Mouse (Mus musculus): ENCODE results near the gene Tdp1. TPM values are rescaled to one million over a fixed set of nuclear protein-coding genes. Genes with fewer than 3 reads are reported as not detected.

The Tdp1 gene
- 10 to 100 TPM; 25.8 to 31.7 TPM for total RNA-seq (2021)
- long read RNA-seq, transcript Tdp1-207 (16 exons, 2,036 nt): major isoform, 26 of 37 reads
- long read RNA-seq, partial matches to known transcripts: 2 of 37 reads
- long read RNA-seq, other reads (novel, unspliced or antisense): 8 of 37 reads

DNA sequence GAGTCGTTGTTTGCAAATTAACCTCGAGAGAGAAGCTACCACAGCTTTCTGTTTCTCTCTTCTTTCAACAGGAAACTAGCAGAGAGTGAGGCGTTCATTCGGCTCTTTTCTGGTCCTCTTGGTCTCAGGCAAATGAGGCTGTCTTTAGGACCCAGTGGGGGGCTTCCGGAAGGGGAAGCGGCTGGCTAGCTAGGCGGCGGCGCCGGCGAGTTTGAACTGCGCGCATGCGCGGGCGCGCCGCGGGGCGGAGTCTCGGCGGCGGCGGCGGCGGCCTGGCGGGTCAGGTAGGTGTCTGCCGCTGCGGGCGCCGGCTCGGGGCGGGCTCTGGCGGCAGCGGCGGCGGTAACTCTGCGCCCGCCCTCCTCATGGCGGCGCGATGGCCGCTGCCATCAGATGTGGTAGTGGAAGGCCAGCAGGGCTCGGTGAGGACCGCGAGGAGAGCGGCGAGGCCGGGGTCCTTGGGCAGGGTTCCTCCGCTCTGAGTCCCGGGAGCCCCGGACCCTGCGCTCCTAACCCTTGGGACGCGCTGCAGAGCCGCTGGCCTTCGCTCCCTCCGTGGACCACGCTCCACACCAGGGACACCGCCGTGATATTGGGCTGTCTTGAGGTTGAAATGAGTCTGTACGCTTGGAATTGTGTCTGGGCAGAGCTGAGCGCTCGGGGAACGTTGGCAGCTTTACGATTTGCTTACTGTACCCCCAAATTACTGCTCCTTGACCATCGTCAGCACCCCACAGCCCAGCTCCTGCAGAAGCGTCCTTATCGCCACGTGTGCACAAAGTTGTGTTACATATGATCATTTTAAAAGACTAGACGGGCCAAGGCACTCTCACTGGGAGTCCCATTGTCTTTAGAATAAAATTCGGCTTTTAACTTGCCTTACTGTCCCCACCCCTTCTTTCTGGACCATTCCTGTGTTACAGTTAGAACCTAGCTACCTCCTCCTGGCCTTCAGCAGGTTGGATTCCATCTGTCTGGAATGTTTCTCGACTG, at the start of gene Tdp1, which contains the start of gene Efcab11:
Gene Tdp1 (plus strand): TSS at position 249 of the 993 bp plus-strand sequence.
Gene Efcab11 (minus strand): TSS at position 171 of the 993 bp plus-strand sequence.
- DNase-seq (ENCODE audit: low spot score in 2 of 2): peak; percentile 88 to 94

DNA sequence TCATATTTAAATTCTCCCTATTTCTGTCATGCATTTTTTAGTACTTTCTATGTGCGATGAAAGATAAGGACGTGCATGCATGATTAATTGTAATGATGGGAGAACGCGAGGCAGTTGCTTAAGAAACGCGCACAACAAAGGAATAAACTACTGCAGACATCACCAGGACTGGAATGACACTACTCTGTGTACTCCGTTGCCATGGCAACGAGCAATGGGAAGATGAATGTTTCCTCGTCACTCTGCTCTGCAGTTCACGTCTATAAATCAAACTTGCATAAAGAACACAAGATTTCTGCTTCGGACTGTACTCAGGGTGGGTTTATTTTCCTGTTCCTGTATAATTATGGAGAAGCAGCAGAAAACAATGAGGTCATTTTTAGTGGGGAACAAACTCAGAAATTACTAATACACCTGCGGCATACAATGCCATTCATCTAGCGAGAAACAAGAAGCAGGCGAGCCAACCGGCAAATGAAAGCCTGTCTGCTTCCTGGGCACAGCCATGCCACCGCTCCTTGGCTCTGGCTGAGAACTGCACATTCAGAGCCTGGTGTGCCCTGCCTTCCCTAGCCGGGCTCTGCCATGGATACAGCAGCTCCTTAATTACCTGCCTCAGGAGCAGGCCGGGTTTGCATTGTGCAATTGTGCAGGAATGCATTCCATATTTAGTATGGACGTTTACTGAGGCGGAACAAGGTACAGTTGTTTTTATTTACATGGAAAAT, 47.7 kb upstream of the Tdp1 start:
- DNase-seq (ENCODE audit: low spot score in 2 of 2): peak; percentile 39 to 75

DNA sequence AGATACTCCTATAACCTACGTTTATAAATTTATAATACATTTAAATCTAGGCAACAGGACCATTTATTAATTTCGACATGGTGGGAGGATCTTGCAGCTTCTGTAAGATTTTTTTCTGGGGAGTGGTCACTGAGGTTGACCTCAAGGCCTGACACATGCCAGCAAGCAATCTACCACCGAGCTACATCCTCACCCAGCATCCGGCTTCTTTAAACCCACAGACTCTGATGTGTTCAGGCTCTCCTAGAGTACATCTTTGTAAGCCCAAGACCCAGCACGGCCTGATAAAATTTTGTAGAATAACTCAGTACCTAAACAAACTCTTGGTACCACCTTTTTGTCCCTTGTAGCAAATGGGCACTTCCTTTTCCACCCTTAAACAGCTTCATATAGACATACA, 46.8 kb upstream of the Tdp1 start:
- no peak for DNase-seq (ENCODE audit: low spot score in 2 of 2)

DNA sequence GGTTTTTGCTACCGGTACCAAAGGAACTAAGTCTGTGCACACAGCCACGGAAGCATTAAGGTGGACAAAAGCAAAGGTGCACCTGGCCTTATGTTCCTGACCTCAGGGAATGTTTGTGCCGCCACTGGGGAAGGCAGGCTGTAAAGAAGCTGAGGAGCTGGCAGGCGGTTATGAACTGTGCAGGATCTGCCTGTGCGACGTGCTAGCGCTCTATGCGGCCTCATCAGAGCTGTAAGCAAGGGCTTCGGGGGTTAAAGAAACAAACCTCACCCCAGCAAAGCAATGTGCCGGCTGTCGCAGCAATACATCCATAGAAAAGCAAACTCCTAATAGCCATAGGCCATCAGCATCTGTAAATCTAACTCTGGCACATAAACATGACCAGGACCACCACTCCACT, 46.2 kb upstream of the Tdp1 start:
- DNase-seq (ENCODE audit: low spot score in 2 of 2): no peak

DNA sequence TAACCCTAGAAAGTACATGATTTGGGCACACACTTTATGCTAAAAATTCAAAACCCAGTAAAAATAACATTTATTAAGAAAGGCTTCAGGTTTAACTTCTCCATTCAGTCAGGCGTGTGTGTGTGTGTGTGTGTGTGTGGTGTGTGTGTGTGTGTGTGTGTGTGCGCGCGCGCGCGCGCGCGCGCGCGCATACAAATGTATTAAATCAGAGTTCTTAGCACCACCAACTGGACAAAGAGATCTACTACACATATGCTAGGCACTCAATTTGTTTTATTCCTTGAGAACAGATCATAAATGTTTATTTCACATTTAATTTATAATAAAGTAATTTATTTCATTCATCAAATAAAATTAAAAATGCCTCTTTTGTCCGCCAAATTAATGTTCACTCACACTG, 45.6 kb upstream of the Tdp1 start:
- peak in 1 of 2 experiments; percentile 50 for DNase-seq (ENCODE audit: low spot score in 2 of 2)

DNA sequence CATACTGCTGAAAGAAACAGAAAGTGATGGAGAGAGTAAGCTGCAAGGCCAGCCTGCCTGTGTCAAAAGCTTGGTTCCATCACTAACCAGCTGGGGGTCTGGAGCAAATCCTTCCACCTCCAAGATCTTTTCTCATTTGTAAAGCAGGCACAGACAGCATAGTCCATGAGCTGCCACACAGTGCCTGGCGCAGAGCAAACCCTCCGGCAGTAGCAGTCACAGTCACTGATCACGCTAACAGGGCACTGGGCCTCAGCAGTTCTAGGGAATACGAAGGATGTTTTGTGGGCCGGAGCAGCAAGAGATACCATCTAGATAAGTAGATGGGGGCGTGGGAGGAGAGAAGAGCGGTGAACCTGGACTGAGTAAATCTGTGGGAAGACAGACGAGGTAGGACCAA, 39.4 kb upstream of the Tdp1 start:
- no peak for DNase-seq (ENCODE audit: low spot score in 2 of 2)

DNA sequence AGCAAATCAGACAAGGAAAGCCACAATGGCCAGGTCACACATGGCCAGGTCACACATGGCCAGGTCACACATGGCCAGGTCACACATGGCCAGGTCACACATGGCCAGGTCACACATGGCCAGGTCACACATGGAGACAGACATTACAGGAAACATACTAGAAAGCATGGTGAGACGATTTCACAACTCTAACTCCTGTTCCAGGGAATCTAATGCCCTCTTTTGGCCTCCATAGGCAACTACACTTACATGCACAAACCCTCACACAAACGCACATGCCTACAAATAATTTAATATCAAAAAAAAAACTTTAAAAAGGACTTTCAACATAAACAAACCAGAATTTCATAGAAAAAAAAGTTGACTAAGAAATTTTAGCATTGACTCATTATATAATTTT, 34.3 kb upstream of the Tdp1 start:
- no peak for DNase-seq (ENCODE audit: low spot score in 2 of 2)

DNA sequence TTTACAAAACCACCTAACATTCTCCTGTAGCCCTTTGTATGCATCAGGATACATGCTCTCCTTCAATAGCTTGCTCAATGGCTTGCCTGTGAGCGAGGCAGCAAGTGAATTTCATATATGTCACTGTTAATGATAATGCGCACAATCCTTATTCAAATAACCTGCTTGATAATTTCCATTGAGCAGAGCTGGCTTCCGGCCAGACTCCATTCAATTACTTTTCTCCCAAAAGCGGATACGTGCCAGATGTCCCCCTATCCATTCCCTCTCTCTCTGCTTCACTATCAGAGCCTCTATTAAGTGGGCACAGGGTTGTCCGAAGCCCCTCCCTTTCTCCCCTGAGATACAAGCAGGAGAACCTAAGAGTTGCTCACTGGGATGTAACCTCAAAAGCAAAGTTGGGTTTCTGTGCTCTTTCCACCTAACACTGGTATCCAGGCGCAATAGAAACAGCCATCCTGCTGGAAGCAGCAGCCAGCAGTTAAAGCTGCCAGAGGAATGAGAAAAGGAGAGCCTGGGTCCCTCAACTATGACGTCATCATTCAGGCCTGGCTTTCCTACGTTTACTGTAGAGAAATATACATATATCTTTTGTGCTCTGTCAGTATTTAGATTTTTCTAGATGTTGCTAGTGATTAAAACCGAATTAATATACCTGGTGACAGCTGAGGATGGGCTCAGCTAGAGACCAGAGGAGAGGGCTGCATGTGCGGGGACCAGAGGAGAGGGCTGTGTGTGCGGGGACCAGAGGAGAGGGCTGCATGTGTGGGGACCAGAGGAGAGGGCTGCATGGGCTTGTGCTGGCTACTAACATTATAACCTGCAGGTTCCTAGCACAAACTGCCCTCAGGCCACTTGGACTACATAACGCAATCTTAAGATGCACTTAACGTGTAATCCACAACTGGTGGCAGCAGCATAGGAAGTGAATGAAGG, 30.7 kb upstream of the Tdp1 start:
- DNase-seq (ENCODE audit: low spot score in 2 of 2): no peak

DNA sequence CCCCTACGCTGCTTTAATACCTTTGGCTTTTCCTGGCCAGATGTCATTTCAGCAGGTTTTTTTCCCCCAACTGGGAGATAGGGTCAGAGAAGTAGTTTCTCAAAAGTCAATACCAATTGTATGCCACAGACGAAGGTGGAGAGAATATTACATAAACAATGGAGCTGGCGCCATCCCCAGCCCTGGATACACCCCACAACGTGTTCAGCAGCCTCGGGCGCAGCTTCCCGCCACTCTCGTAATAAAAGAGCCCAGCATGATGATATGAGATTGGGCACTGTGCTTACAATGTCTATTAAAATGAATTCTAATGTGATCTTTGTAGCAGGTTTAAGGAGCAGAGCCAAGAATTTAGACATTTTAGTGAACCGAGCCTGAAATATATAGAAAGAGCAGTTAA, 28.3 kb upstream of the Tdp1 start:
- DNase-seq (ENCODE audit: low spot score in 2 of 2): no peak

DNA sequence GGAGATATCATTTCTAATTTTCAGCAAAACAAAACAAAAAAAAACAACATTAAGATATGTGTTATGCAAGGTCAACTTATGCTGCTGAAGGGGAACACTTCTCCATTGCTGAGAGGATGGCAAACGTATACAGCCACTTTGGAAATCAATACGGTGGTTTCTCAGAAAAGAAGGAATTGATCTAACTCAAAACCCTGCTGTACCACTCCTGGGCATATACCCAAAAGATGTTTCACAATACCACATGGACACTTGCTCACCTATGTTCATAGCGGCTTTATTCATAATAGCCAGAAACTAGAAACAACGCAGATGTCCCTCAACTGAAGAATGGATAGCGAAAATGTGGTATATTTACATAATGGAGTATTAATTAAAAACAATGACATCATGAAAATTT, 25.7 kb upstream of the Tdp1 start:
- no peak for DNase-seq (ENCODE audit: low spot score in 2 of 2)

DNA sequence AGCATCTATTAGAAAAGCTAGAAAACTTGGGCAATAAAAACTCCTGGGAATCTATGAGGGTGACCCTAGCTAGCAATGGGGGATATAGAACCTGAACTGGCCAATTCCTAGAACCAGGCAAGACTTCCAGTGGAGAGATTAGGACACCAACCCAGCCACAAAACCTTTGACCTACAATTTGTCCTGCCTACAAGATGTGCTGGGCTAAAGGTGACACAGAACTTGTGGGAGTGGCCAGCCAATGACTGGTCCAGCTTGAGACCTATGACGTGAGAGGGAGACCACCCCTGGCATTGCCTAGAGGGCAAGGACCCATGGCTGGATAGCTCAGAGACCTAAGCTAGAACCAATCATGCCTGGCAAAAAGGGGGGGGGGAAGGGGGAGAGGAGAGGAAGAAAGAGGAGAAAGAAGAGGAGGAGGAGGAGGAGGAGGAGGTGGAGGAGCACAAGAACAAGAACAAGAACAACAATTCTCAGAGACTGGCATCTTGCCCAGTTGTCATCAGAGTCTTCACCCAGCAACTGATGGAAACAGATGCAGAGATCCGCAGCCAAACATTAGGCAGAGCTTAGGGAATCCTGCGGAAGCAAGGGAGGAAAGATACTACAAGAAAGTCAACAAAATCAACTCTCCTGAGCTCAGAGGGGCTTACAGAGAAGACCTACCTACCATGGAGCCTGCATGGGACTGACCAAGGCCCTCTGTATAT, 24.8 kb upstream of the Tdp1 start:
- peak in 1 of 2 experiments; percentile 41 for DNase-seq (ENCODE audit: low spot score in 2 of 2)

DNA sequence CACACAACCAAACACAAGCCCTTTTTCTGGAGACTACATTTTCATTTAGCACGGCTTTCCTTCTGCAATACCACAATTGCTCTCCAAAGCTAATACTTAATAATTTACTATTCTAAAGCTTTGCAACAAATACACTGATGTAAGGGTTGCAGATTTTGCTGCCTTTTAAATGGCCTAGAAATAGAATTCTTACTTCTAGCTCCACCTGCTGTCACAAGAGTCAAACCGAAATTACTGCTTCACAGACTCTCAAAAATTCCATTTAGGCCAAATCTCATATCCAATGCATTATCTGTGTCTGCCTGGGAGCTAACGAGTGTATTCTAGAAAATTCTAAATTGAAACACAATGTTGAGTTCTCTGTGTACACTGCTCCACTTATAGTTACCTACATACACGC, 23.3 kb upstream of the Tdp1 start:
- DNase-seq (ENCODE audit: low spot score in 2 of 2): peak in 1 of 2 experiments; percentile 57

DNA sequence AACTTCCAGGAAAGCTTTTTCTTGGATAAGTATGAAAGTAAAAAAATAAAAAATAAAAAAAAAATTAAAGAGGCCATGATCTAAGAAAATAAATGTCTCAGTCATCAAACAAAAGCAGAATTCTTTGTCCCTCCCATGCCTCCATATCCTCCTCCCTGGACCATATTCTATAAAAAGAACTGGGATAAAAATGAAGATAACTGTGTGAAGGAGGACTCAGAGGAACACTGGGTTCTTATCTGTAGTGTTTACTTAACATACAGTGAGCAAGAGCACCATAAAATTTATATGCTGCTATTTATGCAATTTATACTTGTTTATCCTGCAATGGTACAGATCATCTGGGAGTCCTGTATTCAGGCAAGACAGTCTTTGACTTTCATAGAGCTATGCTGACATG, 19.7 kb upstream of the Tdp1 start:
- DNase-seq (ENCODE audit: low spot score in 2 of 2): no peak

DNA sequence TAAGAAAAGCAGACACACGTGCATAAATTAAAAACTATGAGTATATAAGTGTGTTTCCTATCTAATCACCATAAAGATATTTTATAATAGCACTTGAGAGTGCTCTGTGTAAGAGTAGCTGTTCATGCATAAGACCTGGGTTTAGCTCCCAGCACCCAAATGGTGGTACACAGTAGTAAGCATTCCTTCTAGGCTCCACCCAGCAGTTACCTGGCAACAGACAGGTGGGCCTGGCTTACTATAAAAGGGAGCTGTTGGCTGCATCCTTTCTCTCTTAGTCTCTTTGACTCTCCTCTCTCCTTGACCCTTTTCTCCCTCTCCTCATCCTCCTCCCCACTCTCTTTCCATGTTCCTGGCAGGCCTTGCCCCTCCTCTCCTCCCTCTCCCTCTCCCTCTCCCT, 15.5 kb upstream of the Tdp1 start:
- no peak for DNase-seq (ENCODE audit: low spot score in 2 of 2)

DNA sequence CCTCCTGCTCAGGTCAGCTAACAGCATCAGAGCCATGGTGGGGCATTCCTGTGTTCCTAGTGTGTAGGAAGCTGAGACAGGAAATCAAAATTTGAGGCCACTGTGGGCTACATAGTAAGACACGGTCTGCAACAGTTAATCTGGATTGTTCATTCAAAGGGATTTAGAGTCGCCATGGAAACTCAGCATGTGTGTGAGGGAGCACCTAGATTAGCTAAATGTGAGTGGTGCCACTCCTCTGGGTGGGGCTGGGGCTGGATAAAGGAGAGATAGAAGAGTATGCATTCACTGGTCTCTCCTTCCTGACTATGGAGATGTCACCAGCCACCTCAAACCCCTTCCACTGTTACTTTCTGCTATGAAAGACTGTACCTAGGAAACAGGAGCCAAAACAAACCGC, 10.9 kb upstream of the Tdp1 start:
- DNase-seq (ENCODE audit: low spot score in 2 of 2): no peak

DNA sequence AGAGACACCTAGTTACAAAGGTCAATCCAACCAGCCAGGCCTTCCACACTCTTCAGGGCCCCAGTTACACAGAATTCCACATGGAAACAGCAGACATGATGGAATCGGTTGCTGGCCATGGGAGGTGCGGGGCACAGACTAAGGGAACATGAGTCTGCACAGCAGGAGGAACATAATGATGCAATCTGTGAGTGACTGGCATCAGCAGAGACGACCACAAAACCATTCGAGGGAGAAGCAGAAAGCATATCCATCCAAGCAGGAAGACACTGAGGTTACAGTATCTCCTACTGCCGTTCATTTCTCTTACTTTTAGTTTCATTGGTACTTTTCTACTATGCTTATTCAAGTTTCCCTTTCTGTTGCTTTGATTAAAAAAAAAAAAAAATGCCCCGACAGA, 9.7 kb upstream of the Tdp1 start:
- no peak for DNase-seq (ENCODE audit: low spot score in 2 of 2)

DNA sequence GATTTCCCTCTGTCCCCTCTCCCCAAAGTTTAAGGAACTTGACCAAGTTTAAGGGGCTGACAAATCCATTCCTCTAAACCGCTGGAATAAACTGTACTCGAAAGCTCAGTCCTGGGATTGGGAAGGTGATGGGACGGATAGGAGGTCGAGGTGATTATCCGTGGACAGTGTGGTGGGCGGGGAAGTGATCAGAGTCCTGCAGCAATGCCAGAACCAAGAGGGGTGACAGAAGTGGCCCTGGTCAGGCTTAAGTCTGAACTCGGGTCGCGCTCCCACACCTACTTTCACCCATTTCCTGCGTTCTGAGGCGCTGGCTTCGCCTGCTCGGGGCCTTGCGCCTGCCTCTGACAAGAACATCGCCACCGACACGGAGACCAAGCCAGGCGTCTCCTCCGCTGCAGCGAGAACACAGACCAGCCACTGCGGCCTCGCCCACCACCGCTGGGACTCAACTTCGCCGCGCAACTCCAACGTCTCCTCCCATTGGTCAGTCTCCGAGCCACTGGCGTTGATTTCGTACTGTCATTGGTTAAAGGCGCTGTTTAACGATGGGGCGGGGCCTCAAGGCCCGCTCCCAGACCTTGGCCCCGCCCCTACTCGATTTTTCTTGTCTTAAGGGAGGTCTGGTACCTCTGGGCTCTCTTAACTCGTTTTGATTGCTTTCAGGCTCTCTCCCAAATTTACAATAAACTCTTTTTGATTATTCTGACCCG, 1.2 kb upstream of the Tdp1 start:
- peak; percentile 74 to 87 for DNase-seq (ENCODE audit: low spot score in 2 of 2)

DNA sequence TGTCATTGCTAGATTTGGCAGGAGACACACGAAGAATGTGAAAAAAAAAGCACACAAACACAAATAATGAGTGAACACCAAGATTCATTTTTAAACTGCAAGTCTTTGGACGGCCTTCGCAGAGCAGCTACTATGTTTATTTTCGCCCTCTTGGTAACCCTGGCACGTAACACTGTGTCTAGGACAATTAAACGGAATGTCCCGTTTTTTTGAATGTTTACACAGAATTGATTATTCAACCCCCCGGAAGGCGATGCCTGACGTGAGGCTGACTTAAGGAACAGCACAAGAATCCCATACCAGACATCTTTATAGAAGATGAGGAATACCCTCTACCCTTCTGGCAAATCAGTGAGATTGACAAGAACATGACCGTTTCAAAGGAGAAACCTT, 608 bp upstream of the Tdp1 start:
- DNase-seq (ENCODE audit: low spot score in 2 of 2): no peak

DNA sequence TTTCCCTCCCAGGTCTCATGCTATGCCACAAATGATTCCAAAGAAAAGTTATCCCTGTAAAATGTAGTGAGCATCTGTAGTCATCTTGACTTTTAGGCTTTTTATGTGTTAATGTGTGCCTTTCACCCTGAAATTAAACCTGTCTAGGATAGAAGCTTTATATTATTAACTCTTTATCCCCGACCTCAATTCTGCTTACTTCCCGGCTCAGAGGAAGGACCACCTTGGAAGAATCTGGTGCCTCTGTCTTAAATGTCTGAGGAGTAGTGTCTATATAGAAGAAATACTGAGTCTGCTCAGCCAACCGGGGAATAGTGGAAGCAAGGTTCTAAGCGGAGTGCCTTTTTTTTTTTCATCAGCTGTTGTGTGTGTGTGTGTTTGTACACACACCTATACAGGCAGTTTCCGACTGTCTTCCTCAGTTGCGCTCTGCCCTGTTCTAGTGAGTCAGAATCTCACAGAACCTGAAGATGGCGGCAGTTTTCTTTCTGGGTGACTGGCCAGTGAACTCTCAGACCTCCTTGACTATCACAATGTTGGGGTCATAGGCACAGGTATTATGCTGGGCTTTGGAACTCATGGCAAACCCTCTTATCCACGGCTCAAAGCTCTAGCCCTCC, 1.1 kb downstream of the Tdp1 start:
- DNase-seq (ENCODE audit: low spot score in 2 of 2): no peak
